Mouse (Mus musculus): ENCODE results near the gene Cavin1.
A peak's percentile ranks its signal among the peaks of the same experiment; 100 is the strongest.

Gene Cavin1

GRCm38 (mm10) chr11:100957915-100958469, 12.7 kb downstream of the Cavin1 start:
- DNase-seq (ENCODE audit: low read depth, low spot score): no peak

DNA sequence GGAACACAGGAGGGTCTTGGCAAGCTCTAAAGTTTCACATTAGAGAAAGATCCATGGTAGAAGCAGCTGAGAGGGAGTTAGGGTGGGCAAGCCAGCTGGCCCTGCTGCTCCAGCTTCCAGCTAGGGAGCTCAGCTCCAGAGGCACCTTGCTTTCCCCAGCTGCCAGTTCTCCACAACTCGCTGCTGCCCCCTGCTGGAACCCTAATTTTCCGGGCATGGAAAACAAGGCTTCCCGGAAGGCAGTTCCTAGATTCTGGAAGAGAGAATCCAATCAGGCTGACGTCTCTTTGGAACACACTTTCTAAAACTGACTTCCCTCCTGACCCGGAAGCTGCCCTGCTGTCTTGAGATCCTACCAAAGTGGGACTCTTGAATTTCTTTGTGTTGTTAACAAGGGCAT, 13.4 kb downstream of the Cavin1 start:
- peak; percentile 86 for DNase-seq (ENCODE audit: low read depth, low spot score)

GRCm38 (mm10) chr11:100949540-100949939, 21.1 kb downstream of the Cavin1 start:
- no peak for DNase-seq (ENCODE audit: low read depth, low spot score)

DNA sequence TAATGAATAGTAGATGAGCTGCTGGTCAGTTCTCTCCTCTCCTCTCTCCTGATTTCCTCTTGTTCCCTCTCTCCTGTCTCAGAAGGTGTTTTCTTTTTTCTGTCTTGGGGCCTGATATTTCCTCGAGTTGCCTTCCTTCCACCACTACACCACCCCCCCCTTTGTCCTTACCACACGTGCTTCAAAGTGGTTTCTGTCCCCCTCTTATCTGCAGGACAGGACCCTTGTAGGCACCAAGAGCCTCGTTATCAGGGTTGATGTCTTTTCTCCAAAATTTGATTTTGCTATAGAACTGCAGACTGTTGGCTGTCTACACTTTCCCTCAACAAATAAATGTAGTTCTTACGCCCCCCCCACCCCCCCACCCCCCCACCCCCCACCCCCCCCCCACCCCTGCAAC, 22.4 kb downstream of the Cavin1 start:
- no peak for DNase-seq (ENCODE audit: low read depth, low spot score)

GRCm38 (mm10) chr11:100947548-100947947, 23.1 kb downstream of the Cavin1 start:
- no peak for DNase-seq (ENCODE audit: low read depth, low spot score)

DNA sequence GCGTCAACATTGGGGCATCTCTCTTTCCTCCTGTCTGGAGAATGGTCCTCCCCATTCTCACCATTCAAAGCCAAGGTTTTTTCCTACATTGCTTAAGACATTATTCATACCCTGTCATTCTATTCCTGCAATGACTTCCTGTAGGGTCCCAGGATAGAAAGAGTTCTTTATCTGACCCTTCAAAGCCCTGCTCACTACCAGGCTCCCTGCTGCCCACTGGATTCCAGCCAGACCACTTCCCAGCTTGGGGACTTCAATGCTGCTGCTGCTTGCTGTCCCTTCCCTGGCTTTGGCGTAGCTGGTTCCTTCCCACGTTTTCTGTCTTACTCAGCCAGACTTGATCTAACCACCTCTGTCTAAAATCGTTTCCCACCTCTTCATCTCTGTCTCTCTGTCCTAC, 23.8 kb downstream of the Cavin1 start:
- no peak for DNase-seq (ENCODE audit: low read depth, low spot score)

- no peak for DNase-seq (ENCODE audit: low read depth, low spot score)
Observed at GRCm38 (mm10) chr11:100942388-100942787, 28.3 kb downstream of the Cavin1 start.

DNA sequence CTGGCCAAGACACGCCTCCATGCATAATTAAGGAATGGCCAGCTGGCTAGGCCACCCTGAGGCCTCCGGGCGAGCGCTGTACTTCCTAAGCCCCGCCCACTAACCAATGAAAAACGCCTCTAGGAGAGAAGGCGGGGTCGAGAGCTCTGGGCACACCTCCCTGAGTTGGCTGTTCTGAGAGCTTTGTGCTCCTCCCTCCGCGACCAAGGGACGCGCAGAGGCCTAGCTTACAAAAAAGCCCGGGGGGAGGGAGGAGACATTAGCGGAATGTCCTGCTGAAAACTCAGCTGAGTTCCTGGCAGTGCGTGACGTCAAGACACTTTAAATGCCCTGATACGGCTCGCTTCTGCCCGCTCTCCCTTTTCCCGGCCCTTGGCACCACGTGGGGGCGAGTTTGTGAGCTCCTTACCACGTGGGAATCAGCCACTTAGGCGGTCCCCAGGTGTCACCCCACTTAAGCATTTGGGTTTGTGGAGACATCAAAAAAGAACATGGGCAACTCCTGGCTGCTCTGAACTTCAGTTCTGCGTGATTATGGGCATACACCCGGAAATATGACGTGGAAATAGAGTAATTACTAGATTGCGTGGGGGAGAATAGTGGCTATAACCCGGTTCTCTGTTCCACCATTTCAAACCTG, 31.1 kb downstream of the Cavin1 start, which contains the start of gene Stat3:
Gene Stat3, minus strand, starts transcription at position 29 of the 640 bp plus-strand sequence.
- peak; percentile 100 for DNase-seq (ENCODE audit: low read depth, low spot score)

DNA sequence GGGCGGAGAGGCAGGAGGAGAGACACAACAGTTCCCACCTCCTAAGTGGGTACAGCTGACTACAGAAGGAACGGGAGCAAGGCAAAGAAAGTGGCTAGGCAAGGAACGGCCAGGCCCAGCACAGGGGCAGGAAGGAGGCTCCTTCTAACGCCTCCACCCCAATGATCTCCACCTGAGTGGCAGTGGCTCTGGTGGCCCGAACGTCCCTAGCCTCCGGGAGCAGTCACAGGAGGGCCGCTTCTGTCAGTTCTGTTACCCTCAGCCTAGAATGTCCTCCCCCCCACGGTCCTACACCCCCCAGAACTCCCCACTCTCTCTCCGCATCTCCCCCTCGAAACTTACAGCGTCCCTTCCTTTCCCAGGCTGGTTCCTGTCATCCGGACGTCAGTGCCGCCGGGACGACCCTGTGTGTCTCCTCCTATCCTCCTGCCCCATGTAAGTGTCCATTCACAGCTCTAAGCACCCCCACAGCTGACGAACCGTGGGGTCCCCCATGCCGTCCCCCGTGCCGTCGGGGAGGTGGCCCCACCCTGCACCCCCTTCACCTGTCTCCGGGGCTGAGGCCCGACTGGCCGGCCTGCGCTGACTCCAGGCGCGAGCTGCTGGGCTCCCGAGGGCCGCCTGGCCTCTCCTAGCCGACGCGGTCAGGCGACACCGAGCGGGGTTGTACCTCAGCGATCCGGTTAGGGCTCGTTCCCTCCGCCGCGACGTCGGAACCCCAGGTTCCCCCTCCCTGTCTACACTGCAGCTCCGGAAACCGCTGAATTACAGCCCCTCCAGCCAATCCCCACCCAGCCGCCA, 31.8 kb downstream of the Cavin1 start:
- no peak for DNase-seq (ENCODE audit: low read depth, low spot score)

- no peak for DNase-seq (ENCODE audit: low read depth, low spot score)
Observed at GRCm38 (mm10) chr11:100938112-100938511, 32.6 kb downstream of the Cavin1 start.

DNA sequence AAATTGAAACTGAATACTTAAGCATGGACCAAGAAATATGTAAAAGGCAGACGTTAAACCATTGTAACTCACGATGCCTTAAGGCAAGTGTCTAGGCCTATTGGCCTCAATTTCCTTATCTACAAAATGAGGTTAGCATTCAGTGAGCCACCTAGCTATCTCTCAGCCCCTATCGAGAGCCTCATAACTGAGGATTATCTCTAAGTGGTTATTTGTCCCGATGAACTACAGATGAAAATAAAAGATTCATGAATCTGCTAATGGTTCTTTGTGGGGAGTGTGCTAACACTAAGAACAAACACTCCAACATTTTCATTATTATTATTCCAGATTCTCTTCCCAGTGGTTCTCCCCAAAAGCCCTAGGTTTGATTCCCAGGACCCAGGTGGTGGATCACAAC, 33.4 kb downstream of the Cavin1 start:
- no peak for DNase-seq (ENCODE audit: low read depth, low spot score)

DNA sequence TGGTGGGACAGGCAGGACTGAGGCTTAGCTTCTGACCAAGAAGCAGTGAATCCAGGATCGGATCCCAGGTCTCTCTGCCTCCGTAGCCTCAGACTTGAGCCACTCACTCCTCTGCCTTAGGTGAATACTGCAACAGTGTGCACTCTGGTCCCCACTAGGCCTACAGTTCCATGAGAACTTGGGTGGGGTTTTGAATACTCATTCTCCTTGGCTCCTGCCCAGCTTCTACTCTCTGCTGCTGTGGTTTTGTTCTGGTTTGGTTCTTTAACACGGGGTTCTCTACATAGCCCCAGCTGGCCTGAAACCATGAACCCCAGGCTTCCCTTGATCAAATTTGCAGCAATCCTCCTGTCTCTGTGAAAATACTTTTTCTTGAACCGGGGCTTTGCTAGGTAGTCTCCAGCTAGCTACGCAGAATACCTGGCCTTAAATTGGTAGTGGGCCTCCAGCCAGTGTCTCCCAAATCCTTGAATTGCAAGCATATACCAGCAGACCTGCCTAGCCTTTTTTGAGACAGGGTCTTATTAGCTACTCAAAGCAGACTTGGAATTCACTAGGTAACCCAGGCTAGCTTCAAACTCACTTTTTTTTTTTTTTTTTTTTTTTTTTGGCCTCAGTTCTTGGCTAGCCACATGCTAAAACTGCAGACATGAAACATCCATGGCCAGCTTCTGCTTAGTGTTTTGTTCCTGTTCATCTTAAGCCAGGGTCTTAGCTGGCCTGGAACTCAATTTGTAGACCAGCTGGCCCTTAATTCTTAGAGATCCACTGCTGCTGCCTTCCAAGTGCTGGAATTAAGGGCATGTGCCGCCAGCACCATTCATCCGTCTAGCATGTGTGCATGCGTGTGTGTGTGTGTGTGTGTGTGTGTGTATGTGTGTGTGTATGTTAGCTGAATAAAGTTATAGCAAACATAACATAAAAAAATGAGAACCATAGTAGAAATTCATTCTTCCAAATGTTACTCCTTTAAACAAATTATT, 35.0 kb downstream of the Cavin1 start:
- peak; percentile 13 for DNase-seq (ENCODE audit: low read depth, low spot score)

DNA sequence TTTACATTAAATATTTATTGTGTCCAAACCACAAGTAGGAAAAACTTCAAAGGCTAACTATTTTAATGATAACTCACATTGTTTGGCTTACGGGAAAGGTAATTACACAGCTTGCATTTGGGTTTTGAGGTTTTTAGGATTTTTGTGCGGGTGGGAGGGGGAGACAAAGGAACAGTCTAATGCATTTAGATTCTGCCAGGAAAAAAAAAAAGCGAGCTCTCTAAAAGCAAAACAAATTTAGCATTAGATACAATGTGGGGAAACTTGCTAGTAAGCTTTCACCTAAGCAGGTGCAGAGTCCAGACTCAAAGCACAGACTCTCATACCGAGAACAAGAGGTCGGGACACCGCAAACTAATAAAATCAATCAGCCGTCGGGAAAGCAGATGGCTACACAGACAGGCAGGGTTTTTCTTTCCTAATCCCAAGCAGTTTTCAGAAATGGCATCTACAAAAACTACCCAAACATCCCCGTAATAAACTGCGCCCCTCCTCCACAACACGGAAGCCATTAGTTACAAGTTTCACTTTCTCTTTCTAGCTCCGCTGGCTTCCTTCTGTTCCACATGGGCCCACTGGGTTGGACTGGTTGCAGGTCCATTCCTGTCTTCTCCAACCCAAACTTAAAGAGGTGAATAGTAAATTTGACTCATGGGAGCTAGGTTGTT, 39.3 kb downstream of the Cavin1 start:
- no peak for DNase-seq (ENCODE audit: low read depth, low spot score)

- no peak for DNase-seq (ENCODE audit: low read depth, low spot score)
Observed at GRCm38 (mm10) chr11:100930611-100931010, 40.1 kb downstream of the Cavin1 start.

DNA sequence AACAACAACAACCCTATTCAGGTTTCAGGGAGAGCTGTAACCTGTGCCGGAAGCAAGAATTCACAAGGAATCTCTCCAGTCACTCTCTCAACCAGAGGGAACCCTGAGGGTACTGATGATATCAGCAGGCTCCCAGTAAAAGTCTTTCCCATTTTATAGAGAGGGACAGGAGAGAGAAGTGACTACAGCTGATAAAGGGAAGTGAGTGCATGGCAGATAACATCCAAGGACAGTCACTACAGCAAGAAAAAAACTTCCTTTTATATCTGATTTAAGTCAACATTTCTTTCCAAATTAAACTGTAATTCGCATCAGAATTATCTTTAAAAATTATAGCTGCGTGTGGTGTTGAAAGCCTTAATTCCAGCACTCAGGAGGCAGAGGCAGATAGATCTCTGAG, 43.3 kb downstream of the Cavin1 start:
- DNase-seq (ENCODE audit: low read depth, low spot score): no peak

- no peak for DNase-seq (ENCODE audit: low read depth, low spot score)
Observed at GRCm38 (mm10) chr11:100924386-100924919, 46.2 kb downstream of the Cavin1 start.

- no peak for DNase-seq (ENCODE audit: low read depth, low spot score)
Observed at GRCm38 (mm10) chr11:100920887-100921624, 49.6 kb downstream of the Cavin1 start.

DNA sequence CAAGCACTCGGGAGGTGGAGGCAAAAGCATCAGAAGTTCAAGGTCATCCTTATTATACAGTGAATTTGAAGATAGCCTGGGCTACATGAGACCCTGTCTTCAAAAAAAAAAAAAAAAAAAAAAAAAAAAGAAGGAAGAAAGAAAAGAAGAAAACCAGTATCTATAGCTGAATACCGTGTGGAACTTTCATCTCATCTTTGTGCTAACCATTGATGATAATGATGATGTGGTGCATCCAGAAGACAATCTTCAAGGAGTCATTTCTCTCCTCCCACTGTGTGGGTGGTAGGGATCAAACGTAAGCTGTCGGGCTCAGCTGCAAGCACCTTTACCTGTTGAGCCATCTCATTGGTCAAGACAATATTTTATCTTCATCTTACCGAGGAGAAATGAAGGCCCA, 52.7 kb downstream of the Cavin1 start:
- no peak for DNase-seq (ENCODE audit: low read depth, low spot score)

GRCm38 (mm10) chr11:100916432-100916971, 54.2 kb downstream of the Cavin1 start:
- DNase-seq (ENCODE audit: low read depth, low spot score): no peak

DNA sequence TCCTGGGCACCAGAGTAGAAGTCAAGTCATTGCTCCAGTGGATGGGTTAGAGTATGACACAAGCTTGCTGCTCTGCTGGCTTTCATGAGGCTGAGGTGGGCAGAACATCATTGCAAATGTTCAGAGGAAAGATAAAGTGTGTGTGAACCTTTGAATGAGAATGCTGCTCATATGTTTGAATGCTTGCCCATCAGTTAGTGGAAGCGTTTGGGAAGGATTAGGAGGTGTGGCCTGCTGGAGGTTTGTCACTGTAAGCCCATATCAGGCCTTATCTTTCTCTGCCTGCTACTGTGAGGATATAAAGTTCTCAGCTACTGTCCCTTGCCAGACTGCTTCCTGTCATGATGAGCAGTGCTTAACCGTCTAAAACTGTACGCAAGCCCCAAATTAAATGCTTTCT, 55.6 kb downstream of the Cavin1 start:
- no peak for DNase-seq (ENCODE audit: low read depth, low spot score)

Data from retina, postnatal 7 days (tissue).